Mouse (Mus musculus): ENCODE measurements around the gene Unc93a2. TPM values are rescaled to one million over a fixed set of nuclear protein-coding genes. Genes with fewer than 3 reads are reported as not detected.
"Not testable (repeated sequence)": the region's sequence is repeated elsewhere in the genome, so short reads cannot be mapped to it uniquely, and the experiment has no call there.

The Unc93a2 gene
- polyA plus RNA-seq (2015; fragmentation: Nextera tagmentation; extraction: Ambion mirVana), result not detected in 2 replicates

DNA sequence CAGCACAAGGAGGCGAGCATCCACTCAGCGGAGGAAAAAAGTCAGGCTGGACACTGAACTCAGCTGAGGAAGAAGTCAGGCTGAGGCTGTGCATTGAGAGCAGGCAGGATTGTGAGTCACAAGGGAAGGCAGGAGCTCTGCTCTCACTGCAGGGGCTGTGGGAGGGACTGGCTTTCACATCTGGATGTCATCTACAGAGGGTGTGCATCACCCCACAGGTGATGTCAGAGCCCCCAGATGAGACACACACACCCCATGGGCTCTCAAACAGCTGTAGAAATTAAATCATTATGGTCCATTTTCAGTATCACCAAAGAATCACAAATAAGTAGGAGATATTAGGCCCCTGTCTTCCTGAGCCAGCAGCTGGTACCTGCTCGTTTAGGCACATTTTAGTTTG, at the start of gene Unc93a2:
Gene Unc93a2, minus strand, starts transcription at position 101 of the 400 bp plus-strand sequence.
- WGBS, result 75% methylated on average over 3 of the region's 3 CpGs
- H3K27me3 ChIP-seq (ENCODE audit: insufficient read depth, low read length); H3K9me3 ChIP-seq (replicated peaks; ENCODE audit: low read length); H3K36me3 ChIP-seq (ENCODE audit: insufficient read depth, low read length); H3K4me1 ChIP-seq (replicated peaks; ENCODE audit: insufficient read depth, low read length); DNase-seq (ENCODE audit: low spot score); ATAC-seq (replicated peaks; ENCODE audit: low FRiP score, low read depth); H3K27ac ChIP-seq; H3K4me3 ChIP-seq (replicated peaks; ENCODE audit: low read depth, low read length); H3K9ac ChIP-seq (ENCODE audit: low read depth, low read length); H3K4me2 ChIP-seq (ENCODE audit: low read length): not testable (repeated sequence)

DNA sequence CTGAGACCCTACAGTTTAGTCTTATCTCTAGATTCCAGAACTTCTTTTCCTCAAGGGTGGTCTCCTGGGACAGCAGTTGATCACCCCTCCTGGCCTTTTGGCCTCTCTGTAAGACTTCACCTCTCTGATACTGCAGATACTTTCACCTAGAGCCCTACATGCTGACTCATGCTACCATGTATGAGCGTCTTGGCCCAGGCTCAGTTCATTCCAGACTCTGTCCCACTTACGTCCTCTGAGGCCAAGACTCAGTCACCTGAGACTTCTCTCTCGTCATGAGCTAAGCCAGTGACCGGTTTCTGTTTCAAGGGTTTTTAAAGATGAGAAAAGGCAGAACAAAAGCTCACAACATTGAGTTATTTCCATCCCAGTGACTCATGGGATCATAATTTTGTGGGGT, 48.9 kb upstream of the Unc93a2 start:
- ATAC-seq (replicated peaks; ENCODE audit: low FRiP score, low read depth); H3K9me3 ChIP-seq (replicated peaks; ENCODE audit: low read length); H3K27ac ChIP-seq; H3K36me3 ChIP-seq (ENCODE audit: insufficient read depth, low read length); H3K4me3 ChIP-seq (replicated peaks; ENCODE audit: low read depth, low read length); H3K9ac ChIP-seq (ENCODE audit: low read depth, low read length); H3K27me3 ChIP-seq (ENCODE audit: insufficient read depth, low read length); H3K4me2 ChIP-seq (ENCODE audit: low read length); H3K4me1 ChIP-seq (replicated peaks; ENCODE audit: insufficient read depth, low read length); DNase-seq (ENCODE audit: low spot score): not testable (repeated sequence)
- 59% methylated on average over 4 of the region's 4 CpGs for WGBS

DNA sequence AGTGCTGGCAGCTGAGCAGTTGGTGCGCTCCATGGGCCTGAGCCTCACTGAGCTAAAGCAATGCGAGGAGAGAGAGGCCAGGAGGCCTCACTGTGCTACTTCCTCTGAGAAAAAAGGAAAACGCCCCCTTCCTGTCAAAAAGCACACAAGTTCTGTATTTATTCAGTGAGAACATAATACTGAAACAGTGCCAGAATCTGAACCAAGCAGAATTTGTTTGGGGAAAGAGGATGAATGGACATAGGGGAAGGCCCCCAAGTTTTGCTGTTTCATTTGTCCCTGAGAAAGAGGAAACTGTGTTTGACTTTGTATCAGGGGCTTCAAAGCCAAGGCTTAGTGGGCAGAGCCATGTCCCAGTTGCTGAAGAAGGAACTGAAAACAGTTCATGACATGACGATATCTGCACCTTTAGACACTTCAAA, 45.0 kb upstream of the Unc93a2 start:
- H3K27ac ChIP-seq; H3K9me3 ChIP-seq (replicated peaks; ENCODE audit: low read length); H3K27me3 ChIP-seq (ENCODE audit: insufficient read depth, low read length); H3K4me3 ChIP-seq (replicated peaks; ENCODE audit: low read depth, low read length); ATAC-seq (replicated peaks; ENCODE audit: low FRiP score, low read depth); H3K36me3 ChIP-seq (ENCODE audit: insufficient read depth, low read length); H3K9ac ChIP-seq (ENCODE audit: low read depth, low read length); H3K4me1 ChIP-seq (replicated peaks; ENCODE audit: insufficient read depth, low read length); H3K4me2 ChIP-seq (ENCODE audit: low read length): not testable (repeated sequence)
- WGBS, result 64% methylated on average over 4 of the region's 4 CpGs
- DNase-seq (ENCODE audit: low spot score), result peak; percentile 14

DNA sequence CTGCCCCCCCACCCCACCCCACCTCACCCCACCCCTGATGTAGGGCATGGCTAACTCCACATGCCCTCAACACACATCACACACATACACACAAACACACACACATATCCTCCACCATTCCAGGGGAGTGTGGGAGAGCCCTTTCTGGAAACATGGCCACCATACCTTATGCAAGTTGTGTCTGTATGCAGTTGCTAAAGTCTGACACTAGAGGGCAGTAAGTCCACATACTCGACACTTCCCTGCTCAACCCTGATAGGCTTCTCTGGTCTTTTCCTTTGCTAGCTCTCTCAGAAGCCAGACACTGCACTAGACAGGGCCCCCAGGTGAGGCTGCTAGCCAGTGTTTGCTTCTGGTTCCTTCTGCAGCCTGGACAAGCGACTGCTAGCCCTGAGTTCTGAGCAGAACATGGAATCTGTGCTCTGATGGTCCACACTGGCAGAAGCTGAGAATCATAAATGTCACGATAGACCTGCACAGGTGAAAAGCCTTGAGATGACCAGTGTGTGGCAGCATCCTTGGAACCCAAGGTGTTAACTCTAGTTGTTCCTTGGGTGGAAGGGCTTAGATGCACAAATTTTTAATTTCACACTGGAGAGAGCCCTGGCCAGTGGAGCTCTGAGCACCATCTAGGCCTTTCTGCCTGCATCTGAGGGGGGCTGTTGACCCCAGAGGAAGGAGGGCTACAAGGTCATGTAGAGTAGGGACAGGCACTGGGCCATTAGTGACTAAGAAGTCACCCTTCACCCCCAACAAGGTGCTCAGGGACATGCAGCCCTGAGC, 35.1 kb upstream of the Unc93a2 start:
- H3K4me2 ChIP-seq (ENCODE audit: low read length); H3K27me3 ChIP-seq (ENCODE audit: insufficient read depth, low read length); H3K4me1 ChIP-seq (replicated peaks; ENCODE audit: insufficient read depth, low read length); H3K27ac ChIP-seq; H3K9ac ChIP-seq (ENCODE audit: low read depth, low read length); H3K4me3 ChIP-seq (replicated peaks; ENCODE audit: low read depth, low read length); H3K9me3 ChIP-seq (replicated peaks; ENCODE audit: low read length); H3K36me3 ChIP-seq (ENCODE audit: insufficient read depth, low read length): not testable (repeated sequence)
- peak; percentile 75 for ATAC-seq (replicated peaks; ENCODE audit: low FRiP score, low read depth)
- TF ChIP-seq CTCF (IDR thresholded peaks at IDR 0.05; ENCODE audit: low read depth), result peak; percentile 59
- WGBS, result 0% methylated on average over 2 of the region's 3 CpGs
- DNase-seq (ENCODE audit: low spot score), result peak; percentile 9

DNA sequence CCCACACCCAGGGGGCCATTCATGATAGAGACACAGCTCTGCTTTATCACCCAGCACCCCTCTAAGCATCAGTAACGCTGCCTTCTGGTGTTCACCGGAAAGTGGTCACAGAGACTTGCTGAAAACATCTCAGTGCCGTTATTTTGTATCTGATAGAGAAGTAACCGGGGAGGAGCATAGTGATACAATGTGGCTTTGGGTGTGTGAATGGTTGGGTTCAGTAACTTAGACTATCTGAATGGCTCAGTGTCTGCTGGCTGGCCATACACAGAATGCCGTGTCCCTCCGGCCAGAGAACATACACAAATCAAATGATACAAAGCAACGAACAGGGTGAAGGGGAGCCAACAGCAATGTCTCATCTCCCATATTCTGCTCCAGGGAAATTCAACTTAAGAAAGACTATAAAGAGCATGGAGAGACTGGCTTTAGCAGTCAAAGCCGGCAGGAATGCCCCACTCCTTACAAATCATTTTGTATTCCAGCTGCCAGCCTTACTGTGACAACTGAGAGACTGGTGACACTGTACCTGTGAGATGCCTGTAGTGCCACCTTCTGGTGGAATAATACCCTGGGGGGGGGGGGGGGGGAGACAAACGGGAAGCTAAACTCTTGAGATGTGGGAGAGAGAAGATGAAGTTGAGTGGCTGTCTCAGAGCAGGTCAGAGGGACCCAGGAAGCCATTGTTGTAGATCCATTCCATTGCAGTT, 29.5 kb upstream of the Unc93a2 start:
- H3K9me3 ChIP-seq (replicated peaks; ENCODE audit: low read length); H3K4me2 ChIP-seq (ENCODE audit: low read length); ATAC-seq (replicated peaks; ENCODE audit: low FRiP score, low read depth); H3K4me3 ChIP-seq (replicated peaks; ENCODE audit: low read depth, low read length); H3K27ac ChIP-seq; H3K36me3 ChIP-seq (ENCODE audit: insufficient read depth, low read length); H3K27me3 ChIP-seq (ENCODE audit: insufficient read depth, low read length); H3K9ac ChIP-seq (ENCODE audit: low read depth, low read length); H3K4me1 ChIP-seq (replicated peaks; ENCODE audit: insufficient read depth, low read length); DNase-seq (ENCODE audit: low spot score): not testable (repeated sequence)
- TF ChIP-seq CTCF (IDR thresholded peaks at IDR 0.05; ENCODE audit: low read depth), result 0 out of 2 replicates have a peak, but pooled peaks have one; percentile 9
- 81% methylated on average over 8 of the region's 9 CpGs for WGBS

DNA sequence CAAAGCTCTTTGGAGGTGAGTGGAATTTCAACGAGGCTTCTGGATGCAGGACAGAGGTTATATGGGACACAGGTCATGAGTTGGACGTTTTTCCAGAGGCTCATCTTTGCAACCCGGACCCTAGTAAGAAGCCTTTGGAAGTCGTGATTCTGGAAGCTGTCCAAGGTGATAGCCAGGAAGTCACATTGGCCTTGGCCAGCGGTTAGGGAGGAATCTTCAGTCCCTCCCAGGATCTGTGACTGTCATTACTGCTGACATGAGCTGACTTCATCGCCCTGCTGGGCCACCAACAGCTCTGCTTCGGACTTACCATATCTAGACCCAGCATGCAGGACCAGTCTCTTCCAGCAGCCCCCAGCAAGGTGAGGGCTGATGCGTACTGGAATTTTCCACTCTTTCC, 28.1 kb upstream of the Unc93a2 start:
- not testable (repeated sequence) for H3K4me2 ChIP-seq (ENCODE audit: low read length); H3K9ac ChIP-seq (ENCODE audit: low read depth, low read length); DNase-seq (ENCODE audit: low spot score); H3K9me3 ChIP-seq (replicated peaks; ENCODE audit: low read length); ATAC-seq (replicated peaks; ENCODE audit: low FRiP score, low read depth); H3K36me3 ChIP-seq (ENCODE audit: insufficient read depth, low read length); H3K4me3 ChIP-seq (replicated peaks; ENCODE audit: low read depth, low read length); H3K27ac ChIP-seq; H3K27me3 ChIP-seq (ENCODE audit: insufficient read depth, low read length); H3K4me1 ChIP-seq (replicated peaks; ENCODE audit: insufficient read depth, low read length)
- WGBS, result 67% methylated on average over 8 of the region's 8 CpGs

DNA sequence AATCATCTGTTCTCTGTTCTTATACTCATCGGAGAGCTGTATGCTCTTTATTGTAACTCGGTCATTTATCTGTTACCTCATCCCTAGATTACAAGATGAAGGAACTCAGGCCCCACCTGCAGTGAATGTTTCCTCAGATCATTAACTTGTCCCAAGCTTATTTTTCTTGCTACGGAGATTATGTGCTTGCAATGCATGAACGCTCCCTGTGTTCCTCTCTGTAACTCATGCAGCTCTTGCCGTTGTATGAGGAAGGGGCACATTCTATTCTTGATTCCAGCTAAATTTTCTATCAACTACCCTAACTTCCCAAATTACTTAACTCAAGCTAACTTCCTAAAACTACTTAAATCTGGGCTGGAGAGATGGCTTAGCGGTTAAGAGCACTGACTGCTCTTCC, 14.5 kb upstream of the Unc93a2 start:
- not testable (repeated sequence) for H3K4me1 ChIP-seq (replicated peaks; ENCODE audit: insufficient read depth, low read length); DNase-seq (ENCODE audit: low spot score); ATAC-seq (replicated peaks; ENCODE audit: low FRiP score, low read depth); H3K4me2 ChIP-seq (ENCODE audit: low read length); H3K27me3 ChIP-seq (ENCODE audit: insufficient read depth, low read length); H3K9ac ChIP-seq (ENCODE audit: low read depth, low read length); H3K27ac ChIP-seq; H3K4me3 ChIP-seq (replicated peaks; ENCODE audit: low read depth, low read length); H3K36me3 ChIP-seq (ENCODE audit: insufficient read depth, low read length); H3K9me3 ChIP-seq (replicated peaks; ENCODE audit: low read length)
- 62% methylated on average over 6 of the region's 6 CpGs for WGBS

DNA sequence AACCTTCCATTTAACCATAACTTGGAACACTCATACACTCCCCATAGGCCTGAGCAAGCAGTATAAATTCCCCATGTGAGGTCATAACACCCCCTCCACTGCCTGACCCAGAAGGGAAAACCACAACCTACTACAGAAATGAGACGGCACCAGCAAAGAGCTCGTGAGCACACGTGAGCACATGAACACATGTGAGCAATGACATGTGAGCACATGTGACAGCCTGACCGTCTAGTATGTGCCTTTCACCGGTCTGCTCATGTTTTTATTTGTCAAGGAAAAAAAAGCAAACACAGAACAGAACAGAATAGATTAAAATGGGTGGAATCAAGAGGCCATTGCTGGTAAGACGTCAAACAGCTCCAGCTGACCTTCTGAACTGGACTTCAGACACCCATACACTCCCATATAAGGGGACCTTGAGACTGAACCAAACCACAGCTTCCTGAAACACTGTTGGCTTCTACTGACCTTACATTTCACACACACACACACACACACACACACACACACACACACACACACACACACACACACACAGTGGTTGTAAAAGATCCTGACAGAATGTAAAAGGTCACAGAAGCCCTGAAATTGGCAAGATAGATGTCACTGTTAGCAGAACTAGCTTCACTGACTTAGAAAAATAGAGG, 13.1 kb upstream of the Unc93a2 start:
- DNase-seq (ENCODE audit: low spot score); H3K27ac ChIP-seq; H3K9me3 ChIP-seq (replicated peaks; ENCODE audit: low read length); H3K36me3 ChIP-seq (ENCODE audit: insufficient read depth, low read length); H3K27me3 ChIP-seq (ENCODE audit: insufficient read depth, low read length); H3K4me3 ChIP-seq (replicated peaks; ENCODE audit: low read depth, low read length); H3K4me1 ChIP-seq (replicated peaks; ENCODE audit: insufficient read depth, low read length); H3K9ac ChIP-seq (ENCODE audit: low read depth, low read length); H3K4me2 ChIP-seq (ENCODE audit: low read length); ATAC-seq (replicated peaks; ENCODE audit: low FRiP score, low read depth): not testable (repeated sequence)
- 77% methylated on average over 6 of the region's 6 CpGs for WGBS

DNA sequence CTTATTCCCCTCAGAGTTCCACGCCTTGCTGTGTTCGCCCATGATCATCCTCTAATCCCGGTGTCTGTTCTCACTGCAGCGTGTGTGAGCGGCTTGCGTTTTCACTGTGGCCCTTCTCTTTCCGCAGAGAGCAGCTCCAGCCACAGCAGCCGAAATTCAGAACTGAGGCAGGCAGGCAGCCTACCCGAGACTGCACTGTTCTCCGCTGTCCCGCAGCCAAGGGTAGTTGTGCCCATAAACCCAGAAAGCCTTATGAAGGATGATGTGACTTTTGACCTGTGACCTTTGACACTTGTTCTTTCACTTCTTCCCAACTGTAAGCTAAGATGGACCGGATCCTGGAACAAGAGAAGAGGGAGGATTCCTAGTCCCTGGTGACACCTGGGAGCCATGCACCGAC, 11.8 kb upstream of the Unc93a2 start:
- H3K4me3 ChIP-seq (replicated peaks; ENCODE audit: low read depth, low read length); DNase-seq (ENCODE audit: low spot score); H3K27ac ChIP-seq; H3K4me2 ChIP-seq (ENCODE audit: low read length); H3K9ac ChIP-seq (ENCODE audit: low read depth, low read length); H3K27me3 ChIP-seq (ENCODE audit: insufficient read depth, low read length); H3K36me3 ChIP-seq (ENCODE audit: insufficient read depth, low read length); H3K4me1 ChIP-seq (replicated peaks; ENCODE audit: insufficient read depth, low read length); ATAC-seq (replicated peaks; ENCODE audit: low FRiP score, low read depth); H3K9me3 ChIP-seq (replicated peaks; ENCODE audit: low read length): not testable (repeated sequence)
- 59% methylated on average over 10 of the region's 13 CpGs for WGBS

Data from kidney, postnatal 0 days (tissue).